ENCODE assay signal across 8 mouse cellular contexts in genomic region chr13:38528687-38529294, GRCm38 (mm10). TPM values are rescaled to one million over a fixed set of nuclear protein-coding genes. Genes with fewer than 3 reads are reported as not detected.
A peak's percentile ranks its signal among the peaks of the same experiment; 100 is the strongest.
DNase-seq lines count a peak whose midpoint lies in the region; ATAC-seq and TF ChIP-seq lines count a peak whose summit lies in the region.

Txndc5 (minus strand) TSS chr13:38528824.

- H3K9ac ChIP-seq in forebrain, embryonic 12.5 days: peak within 1 kb of the TSS; percentile 82
- peak within 1 kb of the TSS; percentile 96 for H3K9ac ChIP-seq in limb, embryonic 14.5 days (ENCODE audit: low read depth, low read length, severe bottlenecking)
- peak within 1 kb of the TSS; percentile 93 for H3K9ac ChIP-seq in midbrain, embryonic 16.5 days (ENCODE audit: low read depth, low read length)

- 61% methylated on average over 9 of the region's 9 CpGs for WGBS in forebrain, embryonic 12.5 days
- WGBS in limb, embryonic 14.5 days: 52% methylated on average over 9 of the region's 9 CpGs
- WGBS in midbrain, embryonic 16.5 days: 57% methylated on average over 9 of the region's 9 CpGs

- no peak for DNase-seq in adrenal gland, adult 18-20 months (ENCODE audit: low spot score in 2 of 2)
- DNase-seq in adrenal gland, adult (ENCODE audit: inconsistent age in 2 of 2, low spot score in 1 of 2): no peak
- DNase-seq in T-cell, adult 2 months (ENCODE audit: low spot score): peak; percentile 5
- no peak for DNase-seq in heart, postnatal 36 days
- DNase-seq in limb, embryonic 14.5 days (ENCODE audit: low spot score): no peak
- DNase-seq in right cerebral cortex, adult 18-20 months: no peak

- no peak for TF ChIP-seq POLR2A in limb, embryonic 14.5 days (IDR thresholded peaks at IDR 0.05; ENCODE audit: borderline replicate concordance, extremely low read depth, insufficient read depth, insufficient read length)

- intact Hi-C loops in heart, postnatal 36 days (cut with DNase I): loop anchor here (2.0 to 5.0 kb wide), 2 partner anchors 52 to 186 kb away; no protein-coding TSS in a partner anchor

- 0 out of 2 replicates have a peak, but pooled peaks have one; percentile 21 for ATAC-seq in forebrain, embryonic 12.5 days (ENCODE audit: low FRiP score)
- ATAC-seq in limb, embryonic 14.5 days (ENCODE audit: low FRiP score, low read depth): no peak
- peak; percentile 21; the same call in 1 of the 2 replicates for ATAC-seq in midbrain, embryonic 16.5 days

- H3K4me3 ChIP-seq in forebrain, embryonic 12.5 days (replicated peaks): peak within 1 kb of the TSS; percentile 86
- peak within 1 kb of the TSS; percentile 92 for H3K4me3 ChIP-seq in limb, embryonic 14.5 days (replicated peaks; ENCODE audit: low read length)
- H3K4me3 ChIP-seq in midbrain, embryonic 16.5 days (ENCODE audit: low read depth, low read length): peak within 1 kb of the TSS; percentile 91

- H3K4me2 ChIP-seq in forebrain, embryonic 12.5 days: peak within 1 kb of the TSS; percentile 77
- H3K4me2 ChIP-seq in limb, embryonic 14.5 days (replicated peaks; ENCODE audit: low read depth, low read length, severe bottlenecking): peak within 1 kb of the TSS; percentile 65
- peak within 1 kb of the TSS; percentile 80 for H3K4me2 ChIP-seq in midbrain, embryonic 16.5 days (ENCODE audit: low read length)

- H3K36me3 ChIP-seq in forebrain, embryonic 12.5 days (replicated peaks): no peaks in the 10 kb centered on the region
- no peaks in the 10 kb centered on the region for H3K36me3 ChIP-seq in limb, embryonic 14.5 days (ENCODE audit: control insufficient read depth, insufficient read depth, low read length)
- H3K36me3 ChIP-seq in midbrain, embryonic 16.5 days (ENCODE audit: control insufficient read depth, insufficient read depth, low read length): no peaks in the 10 kb centered on the region

- no peaks in the 10 kb centered on the region for H3K27me3 ChIP-seq in forebrain, embryonic 12.5 days
- no peaks in the 10 kb centered on the region for H3K27me3 ChIP-seq in limb, embryonic 14.5 days (ENCODE audit: control insufficient read depth, insufficient read depth, low read length)
- no peaks in the 10 kb centered on the region for H3K27me3 ChIP-seq in midbrain, embryonic 16.5 days (ENCODE audit: control insufficient read depth, insufficient read depth, low read depth, low read length)

- no peaks in the 10 kb centered on the region for H3K9me3 ChIP-seq in forebrain, embryonic 12.5 days
- H3K9me3 ChIP-seq in limb, embryonic 14.5 days (ENCODE audit: control insufficient read depth, low read length): no peaks in the 10 kb centered on the region
- H3K9me3 ChIP-seq in midbrain, embryonic 16.5 days (replicated peaks; ENCODE audit: control insufficient read depth, low read length, poor library complexity, severe bottlenecking): no peaks in the 10 kb centered on the region

- peaks cover 26% of the 10 kb centered on the region for H3K4me1 ChIP-seq in forebrain, embryonic 12.5 days
- H3K4me1 ChIP-seq in limb, embryonic 14.5 days (ENCODE audit: control insufficient read depth, insufficient read depth, low read length): peaks cover 18% of the 10 kb centered on the region
- H3K4me1 ChIP-seq in midbrain, embryonic 16.5 days (ENCODE audit: control insufficient read depth, insufficient read depth, low read length): peaks cover 19% of the 10 kb centered on the region

- peak within 1 kb of the TSS; percentile 77 for H3K27ac ChIP-seq in forebrain, embryonic 12.5 days
- peak within 1 kb of the TSS; percentile 93 for H3K27ac ChIP-seq in limb, embryonic 14.5 days (replicated peaks; ENCODE audit: low read depth, low read length)
- H3K27ac ChIP-seq in midbrain, embryonic 16.5 days (ENCODE audit: low read length): peak within 1 kb of the TSS; percentile 75

RNA-seq across cellular contexts. Expression of gene Txndc5, which starts in this region (rescaled TPM):
- 100 to 1,000 TPM; 106 to 177 TPM for total RNA-seq in adrenal gland, adult 18-20 months (2021)
- 95.5 and 99.0 TPM in 2 replicates for polyA plus RNA-seq in forebrain, embryonic 12.5 days (2016; fragmentation: Nextera tagmentation; extraction: Ambion mirVana)
- 10 to 100 TPM; 33.0 to 35.0 TPM for total RNA-seq in heart, postnatal 36 days (2021)
- polyA plus RNA-seq in limb, embryonic 14.5 days (2012; rRNA removed): 212 and 218 TPM in 2 replicates
- 342 and 345 TPM in 2 replicates for polyA plus RNA-seq in limb, embryonic 14.5 days (2014; fragmentation: Nextera tagmentation; extraction: Ambion mirVana)
- 75.4 and 76.3 TPM in 2 replicates for polyA plus RNA-seq in midbrain, embryonic 16.5 days (2015; fragmentation: Nextera tagmentation; extraction: Ambion mirVana)
